Mouse (Mus musculus) lung, postnatal 14 days (tissue): Measurements from ENCODE around the gene Mroh2a.

ENCODE experiments used
- DNase-seq: peaks from one replicate; pipeline ENCODE4 v3.0.0; 2021

The Mroh2a gene

DNA sequence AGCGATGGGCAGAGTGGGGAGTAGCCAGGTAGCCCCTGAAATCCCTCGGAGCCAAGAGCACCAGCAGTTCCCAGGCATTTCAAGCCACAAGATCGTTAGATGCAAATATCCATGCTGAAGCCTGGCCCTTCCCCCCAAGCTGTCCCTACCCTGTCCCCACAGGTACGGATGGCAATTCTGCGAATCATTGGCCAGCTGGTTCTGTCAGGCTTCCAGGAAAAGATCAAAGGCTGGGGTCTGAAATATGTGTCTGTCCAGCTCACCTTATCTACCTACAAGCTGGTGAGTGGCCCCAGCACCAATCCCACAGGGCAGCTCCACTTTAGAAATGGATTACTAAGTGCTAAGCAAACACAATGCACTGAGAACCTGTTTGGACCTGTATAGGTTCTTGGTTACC lies 10.5 kb downstream of the Mroh2a start:
- DNase-seq: no peak

DNA sequence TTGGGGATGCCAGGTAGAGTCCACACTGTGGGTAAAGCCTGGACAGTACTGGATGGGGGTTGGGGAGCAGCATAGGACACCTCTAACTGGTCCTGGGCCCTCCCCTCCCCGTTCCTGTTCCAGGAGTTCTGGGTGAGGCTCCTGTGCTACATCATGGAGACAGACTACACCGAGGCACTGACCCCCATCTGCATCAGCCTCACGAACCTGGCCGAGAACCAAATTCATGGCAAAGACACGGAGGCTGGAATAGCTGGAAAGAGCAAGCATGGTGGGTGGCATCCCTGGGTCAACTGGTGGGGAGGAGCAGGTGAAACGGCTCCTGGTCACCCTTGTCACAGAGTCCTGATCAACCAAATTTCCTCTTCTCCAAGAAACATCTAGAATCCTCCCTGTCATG lies 12.0 kb downstream of the Mroh2a start:
- DNase-seq: no peak

DNA sequence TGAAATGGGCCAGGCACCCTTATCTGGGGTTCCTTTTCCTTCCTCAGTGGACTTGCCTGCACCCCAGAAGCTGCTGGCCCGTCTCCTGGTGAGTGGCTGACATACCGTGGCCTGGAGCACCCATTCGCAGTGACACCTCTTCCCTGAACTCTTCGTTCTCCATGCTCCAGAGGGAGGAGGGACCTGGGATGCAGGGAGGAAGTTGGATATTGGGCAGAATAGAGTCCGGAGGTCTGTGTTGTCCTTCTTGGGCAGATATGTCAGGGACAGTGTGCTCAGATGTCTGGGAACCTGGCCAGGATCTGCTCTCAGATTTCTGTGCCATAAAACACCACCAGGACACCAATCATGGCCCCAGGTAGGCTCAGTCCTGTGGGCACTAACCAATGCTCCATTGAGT lies 13.3 kb downstream of the Mroh2a start:
- DNase-seq: no peak

DNA sequence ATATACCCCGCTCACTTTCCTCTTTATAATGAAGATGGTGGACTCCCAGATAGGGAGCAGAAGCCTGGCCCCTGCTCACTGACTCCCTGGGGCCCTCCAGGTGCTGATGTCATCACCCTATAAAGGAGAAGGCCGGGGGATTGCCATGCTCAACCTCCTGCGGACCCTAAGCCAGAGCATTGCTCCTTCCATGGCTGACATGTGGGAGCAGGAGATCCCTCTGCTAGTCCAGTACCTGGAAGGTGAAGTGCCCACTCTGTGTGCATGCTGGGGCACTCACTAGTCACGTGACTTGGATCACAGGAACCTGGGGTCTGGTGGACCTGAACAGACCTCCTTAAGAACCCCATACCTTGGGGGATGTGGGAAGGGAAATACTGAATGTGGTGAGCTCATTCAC lies 13.8 kb downstream of the Mroh2a start:
- no peak for DNase-seq

DNA sequence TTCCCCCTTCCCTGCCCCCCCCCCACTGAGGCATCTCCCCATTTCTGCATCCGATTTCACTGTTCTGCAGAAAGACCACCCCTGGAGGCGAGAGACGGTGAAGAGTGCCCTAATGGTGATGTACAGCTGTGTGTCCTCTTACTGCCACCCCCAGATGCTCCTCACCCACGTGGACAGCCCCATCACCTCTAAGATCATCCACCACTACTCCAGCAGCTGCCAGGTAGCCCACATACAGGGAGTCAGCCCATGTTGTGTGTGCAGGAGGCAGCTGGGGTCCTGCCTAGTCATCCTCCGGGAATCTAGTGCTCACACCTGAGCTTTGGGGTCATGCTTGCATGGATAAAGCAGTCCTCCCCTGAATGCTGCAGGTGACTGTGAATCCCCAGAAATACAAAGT lies 17.1 kb downstream of the Mroh2a start:
- DNase-seq: no peak

DNA sequence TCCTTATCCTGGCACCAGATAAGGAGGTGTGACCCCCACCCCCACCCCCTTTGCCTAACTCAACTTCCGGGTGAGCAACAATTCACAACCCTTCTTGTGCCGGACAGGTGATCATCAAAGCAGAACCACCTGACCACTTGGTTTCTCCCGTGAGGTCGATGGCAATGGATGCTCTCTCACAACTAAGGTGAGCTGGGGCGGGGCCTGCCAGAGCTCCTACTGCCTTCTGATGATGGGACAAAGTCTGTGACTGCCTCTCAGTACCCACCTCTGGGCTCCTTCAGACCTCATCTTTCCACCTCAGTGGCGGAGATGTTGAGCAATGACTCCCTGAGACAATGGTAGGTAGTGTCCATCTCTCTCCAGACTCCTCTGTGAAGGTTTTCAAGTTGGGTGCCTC lies 19.1 kb downstream of the Mroh2a start:
- no peak for DNase-seq

DNA sequence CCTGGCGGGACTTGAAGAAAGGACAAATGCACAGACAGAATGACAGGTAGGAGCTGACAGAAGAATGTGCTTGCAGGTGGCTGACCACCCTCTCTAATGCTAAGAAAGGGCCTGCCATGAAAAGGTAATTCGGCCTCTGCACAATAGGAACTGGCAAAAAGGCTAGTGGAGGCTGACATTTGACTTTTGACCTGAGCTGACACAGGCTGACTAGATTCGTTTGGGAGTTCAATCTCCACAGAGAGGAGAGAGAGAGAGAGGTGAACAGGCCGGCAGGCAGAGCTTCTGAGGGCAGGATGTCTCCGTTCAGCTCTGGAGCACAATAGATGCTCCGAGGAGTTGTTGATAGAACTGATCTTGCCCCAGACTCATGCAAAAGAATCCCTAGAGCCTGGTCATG lies 19.6 kb downstream of the Mroh2a start:
- no peak for DNase-seq

DNA sequence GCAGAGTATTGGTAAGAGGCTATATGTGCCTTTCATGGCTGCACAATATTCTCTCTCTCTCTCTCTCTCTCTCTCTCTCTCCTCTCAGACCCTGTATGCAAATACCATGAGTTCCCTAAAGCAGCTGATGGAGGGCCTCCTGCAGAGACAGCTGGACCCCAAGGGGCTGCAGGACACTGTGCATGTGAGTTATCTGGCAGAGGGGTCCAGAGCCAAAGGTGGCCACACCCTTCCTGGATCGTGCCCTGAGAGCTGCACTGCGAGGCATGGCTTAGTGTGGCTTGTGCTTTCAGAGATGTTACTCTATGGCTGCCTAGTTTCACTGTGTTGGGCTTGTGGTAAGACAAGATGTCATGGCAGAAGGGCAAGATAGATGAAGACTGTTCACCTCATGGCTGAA lies 20.9 kb downstream of the Mroh2a start:
- no peak for DNase-seq

DNA sequence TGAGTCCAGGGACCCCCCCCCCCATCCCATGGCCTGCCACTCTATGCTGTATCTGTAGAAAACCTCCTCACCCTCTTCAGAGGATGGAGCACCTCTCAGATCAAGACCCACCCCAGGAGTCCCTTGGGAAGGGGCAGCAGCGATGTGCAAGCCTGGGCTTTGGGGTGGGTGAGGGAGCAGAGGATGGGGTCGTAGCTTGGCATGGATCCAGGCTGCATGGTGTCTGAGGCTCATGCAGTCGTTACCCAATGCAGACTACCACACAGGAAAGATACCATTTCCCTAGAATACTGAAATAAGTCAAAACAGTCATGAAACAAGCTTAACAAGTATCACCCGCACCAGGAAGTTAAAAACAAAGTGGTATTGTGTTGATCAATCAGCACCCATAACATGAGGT lies 21.9 kb downstream of the Mroh2a start:
- DNase-seq: no peak

DNA sequence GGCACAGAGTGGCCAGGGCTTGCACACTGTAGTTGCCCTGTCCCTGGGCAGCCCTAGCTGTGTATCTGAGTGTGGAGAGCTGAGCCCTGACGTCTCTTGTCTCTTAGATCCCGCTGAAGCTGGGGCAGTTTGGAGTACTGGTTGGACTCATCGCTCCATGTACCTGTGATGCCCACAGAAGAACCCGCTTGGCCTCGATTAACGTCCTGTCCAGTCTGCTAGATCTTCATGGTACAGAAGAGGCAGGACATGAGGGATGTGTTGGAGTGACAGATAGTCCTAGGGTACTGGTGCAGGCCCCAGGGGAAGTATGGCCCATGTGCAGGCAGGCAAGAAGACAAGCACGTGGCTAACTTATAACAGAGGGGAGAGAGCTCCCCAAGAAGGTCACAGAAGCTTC lies 22.8 kb downstream of the Mroh2a start:
- DNase-seq: no peak

DNA sequence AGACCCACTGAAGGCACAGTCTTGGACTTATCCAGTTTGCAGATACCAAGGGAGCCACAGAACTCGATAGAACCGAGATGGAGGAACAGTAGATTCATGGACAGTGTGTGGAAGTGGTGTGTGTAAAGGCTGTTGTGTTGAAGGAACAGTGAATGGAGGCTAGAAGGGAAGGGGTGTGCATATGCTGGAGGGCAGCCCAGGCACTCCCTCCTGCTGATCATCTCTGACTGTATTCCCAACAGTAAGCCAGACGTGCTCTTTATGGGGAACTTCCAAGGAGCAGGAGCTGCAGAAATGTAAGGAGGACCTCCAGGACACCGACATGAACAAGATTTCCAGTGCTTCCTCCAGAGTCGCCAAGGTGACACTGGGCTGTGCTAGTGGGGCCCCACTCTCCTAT lies 23.2 kb downstream of the Mroh2a start:
- no peak for DNase-seq

DNA sequence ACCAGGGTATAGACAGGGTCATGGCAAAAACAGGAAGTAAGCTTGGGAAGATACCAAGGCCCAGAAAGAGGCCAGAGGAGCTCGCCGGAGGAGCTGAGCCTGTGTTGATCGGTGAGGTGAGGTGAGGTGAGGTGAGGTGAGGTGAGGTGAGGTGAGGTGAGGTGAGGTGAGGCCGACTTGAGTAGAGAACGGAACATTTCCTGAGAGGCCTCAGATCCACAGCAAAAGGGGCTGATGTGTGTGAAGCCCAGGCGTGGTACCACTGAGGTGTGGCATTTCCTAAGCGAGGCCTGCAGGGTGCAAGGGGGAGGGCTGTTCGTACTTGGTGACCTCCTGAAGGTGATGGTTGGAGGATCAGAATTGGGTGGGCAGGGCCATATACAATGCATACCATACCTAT lies 26.3 kb downstream of the Mroh2a start:
- DNase-seq: no peak

DNA sequence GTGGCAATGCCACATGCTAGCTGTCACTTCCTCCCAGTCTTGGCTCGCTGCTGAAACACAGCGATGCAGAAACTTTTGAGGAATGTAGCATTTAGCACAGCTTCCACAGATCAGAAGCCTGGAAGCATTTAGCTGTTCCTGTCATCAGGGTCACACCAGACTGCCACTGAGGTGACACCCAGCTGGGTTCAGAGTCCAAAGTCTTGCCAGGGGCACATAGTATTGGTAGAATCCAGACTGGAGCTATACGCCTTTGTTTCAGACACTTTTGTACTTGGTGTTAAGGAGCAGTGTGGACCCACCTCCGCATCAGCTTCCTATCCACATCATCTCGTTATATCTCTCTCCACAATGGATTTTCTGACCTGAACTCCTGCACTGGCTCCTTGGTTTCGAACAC lies 26.8 kb downstream of the Mroh2a start:
- no peak for DNase-seq

DNA sequence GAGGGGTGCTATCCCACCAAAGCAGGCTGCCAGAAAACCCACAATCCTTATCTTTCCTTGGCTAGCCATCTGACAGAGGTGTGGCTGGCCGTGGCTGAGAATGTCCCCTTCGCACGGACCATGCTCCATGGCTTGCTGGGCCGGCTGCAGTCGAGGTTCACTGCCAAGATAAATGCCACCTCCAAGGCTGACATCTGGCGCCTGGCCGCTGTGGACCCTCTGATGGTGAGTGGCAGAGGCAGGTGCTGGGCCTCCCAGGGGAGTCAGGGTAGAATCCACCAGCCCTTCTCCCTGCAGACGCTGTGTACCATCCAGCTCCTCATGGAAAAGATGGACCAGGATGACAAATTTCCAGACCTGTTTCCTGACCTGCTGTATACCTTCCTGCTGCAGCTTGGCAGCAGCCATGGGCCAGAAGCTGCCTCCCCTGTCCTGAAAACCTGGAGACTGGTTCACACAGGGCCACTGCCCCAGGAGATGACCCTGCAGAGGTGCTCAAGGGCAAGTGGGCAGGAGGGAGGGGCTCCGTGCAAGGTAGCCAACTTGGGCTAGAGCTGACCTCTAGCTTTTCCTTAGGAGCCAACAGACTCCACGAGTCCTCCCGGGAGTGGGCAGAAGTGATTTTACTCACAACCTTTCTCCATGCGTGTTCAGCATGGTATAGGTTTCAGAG lies 28.1 kb downstream of the Mroh2a start:
- DNase-seq: no peak

DNA sequence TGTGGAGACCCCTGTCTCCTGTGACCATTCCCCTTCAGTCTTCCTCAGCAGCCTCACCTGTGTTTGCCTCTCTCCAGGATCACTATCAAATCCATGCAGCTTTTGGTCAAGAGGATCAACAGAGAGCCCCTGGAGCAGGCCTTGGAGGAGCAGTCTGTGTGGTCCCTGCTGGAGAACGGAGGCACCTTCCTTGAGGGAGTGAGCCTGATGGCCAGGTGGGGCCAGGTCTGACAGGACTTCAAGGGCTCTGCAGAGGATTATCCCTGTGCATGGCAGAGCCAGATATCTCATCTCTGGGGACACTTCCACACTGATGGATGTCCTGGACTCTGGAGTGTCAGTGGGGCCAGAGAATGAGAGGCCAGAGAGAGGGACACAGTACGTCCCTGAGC lies 28.7 kb downstream of the Mroh2a start:
- no peak for DNase-seq

DNA sequence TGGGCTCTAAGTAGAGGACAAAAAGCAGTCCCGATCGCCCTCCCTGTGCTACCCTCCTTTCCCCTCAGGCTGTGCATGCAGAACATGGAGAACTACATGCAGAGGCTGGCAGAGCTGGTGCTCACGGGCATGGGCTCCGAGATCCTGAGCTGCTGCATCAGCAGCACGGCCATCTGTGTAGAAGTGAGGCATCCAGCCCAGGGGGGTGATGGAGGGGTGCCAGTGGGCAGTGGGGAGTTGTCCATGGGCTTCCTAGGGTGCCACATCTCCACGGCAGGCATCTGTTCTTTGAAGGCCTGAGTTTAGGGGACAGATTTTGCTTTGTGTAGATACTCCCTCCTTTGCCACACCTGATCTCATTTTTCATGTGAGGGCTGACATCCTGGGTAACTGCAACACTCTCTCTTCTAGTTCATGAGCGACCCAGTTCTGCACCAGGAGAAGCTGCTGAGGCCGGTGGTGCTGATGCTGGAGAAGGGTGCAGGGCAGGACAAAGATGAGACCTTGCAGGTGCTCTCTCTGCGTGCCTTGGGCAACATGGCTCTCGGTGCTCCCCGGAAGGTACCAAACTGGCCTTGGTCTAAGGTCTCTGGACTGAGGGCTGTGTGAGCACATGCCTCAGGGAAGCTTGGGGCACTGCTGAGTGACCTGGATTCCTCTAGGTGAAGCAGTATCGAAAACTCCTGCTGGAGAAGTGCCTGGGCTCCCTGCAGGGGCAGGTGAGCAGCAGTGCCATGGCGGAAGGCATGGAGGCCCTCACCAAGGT lies 29.4 kb downstream of the Mroh2a start:
- no peak for DNase-seq

DNA sequence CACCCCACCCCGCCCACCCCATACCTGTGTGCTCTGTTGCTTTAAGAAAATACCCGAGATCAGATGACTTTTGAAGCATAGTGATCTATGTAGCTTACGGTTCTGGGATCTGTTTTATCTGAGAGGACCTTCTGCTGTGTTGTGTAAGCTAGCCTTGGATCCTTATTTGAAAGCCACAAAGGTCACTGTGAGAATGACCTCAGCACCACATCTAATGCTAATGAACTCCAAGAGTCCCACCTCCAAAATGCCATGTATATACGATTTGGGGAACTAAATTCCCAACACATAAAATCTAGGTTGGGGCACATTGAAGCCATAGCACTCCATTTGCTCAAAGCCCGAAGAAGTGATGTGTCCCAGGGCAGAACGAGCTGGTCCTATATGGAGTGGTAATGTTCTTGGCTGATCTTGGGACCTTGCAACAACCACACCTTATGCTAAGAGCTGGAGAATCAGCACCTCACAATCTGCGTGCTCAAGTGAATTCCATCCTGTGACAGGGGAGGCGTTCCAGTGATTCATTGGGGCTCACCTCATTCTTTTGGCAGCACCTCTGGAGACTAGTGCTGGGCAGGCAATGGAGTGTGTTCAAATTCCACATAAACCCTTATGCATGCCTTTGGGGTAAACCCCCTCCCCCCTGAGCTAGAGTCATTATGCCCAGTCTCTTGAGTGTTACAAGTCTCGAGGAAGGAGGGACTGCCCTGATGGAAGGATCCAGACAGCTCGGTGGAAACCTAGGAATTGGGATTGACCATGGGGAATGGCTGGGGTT lies 30.3 kb downstream of the Mroh2a start:
- DNase-seq: no peak

DNA sequence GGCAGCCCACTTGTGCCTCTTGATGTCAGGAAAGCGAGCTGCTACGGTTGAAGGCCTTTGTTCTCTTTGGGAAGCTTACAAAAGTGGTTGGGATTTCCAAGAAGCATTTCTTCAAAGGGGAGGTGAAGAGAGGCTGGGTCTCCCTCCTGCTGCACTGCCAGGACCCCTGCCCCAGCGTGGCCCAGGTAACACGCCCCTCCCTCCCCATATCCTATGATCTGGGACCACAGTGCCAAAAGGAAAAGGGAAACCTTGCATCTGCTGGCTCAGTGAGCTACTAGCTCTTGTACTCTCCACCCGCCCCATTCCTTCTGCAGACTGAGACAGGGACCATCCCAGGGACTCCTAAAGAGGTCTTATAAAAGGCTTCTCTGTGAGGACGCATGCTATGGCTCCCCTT lies 30.9 kb downstream of the Mroh2a start:
- DNase-seq: no peak

DNA sequence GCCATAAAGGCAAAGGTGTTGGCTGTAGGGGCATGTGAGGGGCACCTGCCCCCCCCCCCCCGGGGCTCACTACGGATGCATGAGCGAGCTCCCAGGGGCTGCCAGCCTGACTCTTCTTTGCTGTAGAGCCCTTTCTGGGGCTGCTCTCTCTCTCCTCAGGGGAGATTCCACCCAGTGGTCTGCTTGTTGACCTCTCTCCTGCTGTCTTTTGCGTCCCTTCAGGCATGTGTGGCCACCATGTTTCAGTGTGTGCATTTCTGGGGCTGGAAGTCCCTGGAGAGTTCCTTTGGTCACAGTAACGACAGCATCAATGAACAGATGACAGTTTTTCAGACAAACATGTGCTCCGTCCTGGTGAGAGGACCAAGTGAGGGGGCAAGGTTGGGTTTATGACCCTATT lies 31.6 kb downstream of the Mroh2a start:
- no peak for DNase-seq

DNA sequence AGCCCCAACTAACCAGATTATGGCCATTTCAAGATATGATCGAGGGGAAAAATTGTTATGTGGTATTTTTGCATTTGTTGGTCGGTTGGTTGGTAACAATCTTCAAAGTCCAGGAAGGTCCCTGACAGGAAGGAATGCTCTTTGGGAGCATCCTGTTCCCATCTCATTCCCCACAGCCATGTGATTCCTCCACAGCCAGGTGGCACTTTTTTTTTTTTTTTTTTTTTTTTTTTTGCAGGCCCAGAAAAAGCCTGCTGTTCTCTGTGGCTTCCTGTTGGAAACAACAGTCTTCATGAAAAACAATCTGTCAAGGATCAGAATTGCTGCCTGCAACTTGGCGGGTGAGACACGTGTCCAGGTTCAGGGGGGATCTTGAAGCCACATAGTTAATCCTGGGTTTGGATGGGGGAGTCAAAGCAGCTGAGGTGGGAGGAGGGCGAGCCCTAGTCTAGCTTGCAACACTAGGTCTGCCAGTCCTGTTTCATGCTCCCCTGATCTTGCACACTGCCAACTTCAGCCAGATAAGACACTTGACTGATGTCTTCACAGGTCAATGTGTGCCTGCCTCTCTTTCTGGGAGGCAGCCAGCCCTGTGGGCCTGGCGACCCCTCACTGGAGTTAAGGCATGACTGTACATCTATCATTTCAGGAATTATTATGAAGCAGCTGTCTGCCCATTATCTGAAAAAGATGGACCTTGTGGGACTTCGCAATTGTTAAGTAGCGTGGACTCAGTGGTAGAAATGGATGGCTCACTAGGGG lies 32.3 kb downstream of the Mroh2a start:
- DNase-seq: no peak

DNA sequence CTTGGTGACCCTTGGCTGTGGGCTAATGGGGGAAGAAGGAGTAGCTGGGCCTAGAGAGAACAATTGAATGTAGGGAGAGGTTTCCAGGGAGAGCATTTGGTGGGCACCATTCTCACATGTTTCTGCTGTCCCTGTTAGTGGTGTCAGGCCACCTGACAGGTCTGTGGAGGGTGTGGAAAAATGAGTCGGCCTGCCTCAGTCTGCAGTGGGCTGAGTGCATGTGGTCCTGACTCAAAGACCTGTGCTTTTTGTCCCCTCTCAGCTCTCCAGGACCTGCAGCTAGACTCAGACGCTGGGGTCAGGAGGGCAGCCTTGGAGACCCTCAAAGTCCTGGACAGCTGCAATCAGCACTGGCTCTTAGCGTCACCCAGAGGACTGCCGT lies 32.8 kb downstream of the Mroh2a start:
- DNase-seq: no peak

DNA sequence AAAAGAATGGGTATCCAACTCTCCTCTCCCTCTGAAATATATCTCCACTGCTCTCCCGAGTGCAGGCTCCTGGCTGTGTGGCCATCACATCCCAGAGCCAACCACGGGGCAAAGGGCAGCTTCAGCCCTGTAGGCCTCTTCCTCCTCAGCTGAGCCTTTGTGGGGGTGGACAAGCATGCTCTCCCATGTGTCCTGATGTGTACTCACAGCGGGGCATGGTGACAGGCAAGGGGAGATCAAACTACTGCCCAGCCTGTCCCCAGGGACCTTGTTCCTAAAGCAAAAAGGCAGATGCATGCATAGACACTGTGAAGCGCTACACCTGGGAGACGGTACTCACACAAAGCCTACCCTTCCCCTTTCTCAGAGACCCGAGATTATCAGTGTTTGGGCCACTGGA lies 33.3 kb downstream of the Mroh2a start:
- no peak for DNase-seq

DNA sequence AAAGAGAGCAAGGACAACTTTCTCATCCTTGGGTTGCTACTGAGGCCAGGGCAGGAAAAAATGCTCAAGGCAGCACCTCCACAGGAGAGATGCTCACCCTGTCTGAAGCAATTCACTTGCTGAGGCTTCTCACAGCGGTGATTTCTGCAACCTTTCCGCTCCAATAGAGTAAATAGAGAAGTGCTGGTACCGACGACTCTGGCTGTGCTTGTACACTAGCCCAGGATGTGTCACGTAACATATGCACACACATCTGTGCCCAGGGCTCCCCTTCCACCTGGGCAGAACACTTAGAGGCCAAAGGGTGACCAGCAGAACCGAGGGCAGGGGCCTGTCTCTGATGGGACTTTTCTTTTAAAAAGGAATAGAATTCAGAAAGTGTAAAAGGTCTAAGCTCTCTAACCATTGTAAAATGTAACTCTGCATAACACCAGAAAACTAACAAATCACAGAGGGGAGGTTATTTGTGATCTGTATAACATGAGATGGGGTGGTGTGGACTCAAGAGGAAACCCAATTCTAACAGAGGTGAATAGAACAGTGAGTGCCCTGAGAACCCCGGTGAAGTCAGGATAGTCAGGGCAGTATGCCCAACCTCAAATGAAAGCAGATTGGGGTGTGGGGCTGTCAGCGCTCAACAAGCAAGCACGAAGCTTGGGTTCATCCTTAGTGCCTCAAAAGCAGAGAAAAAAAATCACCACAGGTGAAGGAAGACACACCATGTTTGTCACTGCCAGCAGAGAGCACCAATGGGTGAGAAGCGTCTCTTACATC lies 34.0 kb downstream of the Mroh2a start:
- no peak for DNase-seq
